Mouse (Mus musculus): ENCODE data around the gene Il1rapl1.

Il1rapl1 gene

DNA sequence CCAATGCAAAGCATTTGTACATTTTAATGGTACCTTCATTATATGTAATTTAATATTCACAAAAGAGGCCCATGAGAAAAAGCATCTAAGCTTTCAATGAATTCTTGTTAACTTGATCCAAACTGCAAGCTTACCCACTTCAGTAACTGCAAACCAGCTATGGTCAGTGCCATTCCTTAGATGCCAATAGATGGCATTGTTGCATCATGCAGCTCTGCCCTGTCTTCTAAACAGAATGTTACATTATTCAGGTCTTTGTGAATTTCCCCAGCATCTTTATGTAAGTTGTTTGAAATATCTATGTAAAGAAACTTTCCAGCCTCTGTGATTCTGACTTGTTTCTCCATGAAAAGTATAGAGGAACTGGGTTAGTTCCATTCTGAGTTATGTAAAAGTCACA lies 514.5 kb downstream of the Il1rapl1 start:
- no peak for DNase-seq (ENCODE audit: low spot score)

DNA sequence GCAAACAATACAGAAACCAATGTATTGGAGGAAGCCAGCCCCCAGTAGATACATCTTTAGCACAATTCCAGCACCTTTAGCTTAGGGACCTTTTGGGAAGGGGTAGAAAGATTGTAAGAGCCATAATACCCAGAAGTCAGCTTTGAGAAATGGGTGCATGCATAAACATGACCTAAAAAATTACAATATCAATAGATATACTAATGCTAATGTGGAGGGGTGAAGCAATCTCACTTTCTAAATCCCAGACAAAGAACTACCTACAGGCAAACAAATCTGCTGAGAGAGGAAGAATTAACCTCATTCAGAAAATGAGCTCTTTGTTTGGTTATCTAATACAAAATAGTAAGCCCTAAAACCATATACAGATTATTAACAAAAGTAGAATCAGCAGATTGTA lies 607.4 kb downstream of the Il1rapl1 start:
- DNase-seq (ENCODE audit: low spot score) = no peak

DNA sequence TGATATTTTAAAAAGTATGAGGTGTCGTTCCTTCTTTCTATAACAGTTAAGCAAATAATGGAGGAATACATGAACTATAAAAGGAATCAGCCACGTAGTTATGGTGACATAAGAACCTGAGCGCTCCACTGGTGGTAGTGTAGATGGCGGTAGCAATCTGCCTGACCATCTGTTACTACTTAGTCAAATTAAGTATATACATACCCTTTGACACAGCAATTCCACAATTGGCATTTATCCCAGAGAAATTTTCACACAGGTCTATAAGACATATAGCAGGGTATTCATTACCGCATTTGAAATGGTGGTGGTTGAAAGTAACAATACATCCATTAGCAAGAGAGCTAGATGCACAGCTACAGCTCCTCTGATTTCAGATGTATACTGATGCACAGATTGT lies 612.8 kb downstream of the Il1rapl1 start:
- DNase-seq (ENCODE audit: low spot score) = no peak

DNA sequence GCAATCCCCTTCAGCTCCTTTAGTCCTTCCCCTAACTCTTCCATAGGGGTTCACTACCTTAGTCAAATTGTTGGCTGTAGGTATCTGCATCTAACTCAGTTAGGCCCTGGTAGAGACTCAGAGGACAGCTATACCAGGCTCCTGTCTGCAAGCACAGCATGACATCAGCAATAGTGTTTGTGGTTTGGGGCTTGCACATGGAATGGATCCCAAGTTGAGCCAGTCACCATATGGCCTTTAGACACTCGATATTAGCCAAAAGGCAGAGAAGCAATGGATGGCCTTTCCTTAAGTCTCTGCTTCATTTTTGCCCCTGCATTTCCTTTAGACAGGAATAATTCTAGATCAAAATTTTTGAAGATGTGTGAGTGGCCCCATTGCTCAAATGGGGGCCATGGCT lies 632.0 kb downstream of the Il1rapl1 start:
- no peak for DNase-seq (ENCODE audit: low spot score)

DNA sequence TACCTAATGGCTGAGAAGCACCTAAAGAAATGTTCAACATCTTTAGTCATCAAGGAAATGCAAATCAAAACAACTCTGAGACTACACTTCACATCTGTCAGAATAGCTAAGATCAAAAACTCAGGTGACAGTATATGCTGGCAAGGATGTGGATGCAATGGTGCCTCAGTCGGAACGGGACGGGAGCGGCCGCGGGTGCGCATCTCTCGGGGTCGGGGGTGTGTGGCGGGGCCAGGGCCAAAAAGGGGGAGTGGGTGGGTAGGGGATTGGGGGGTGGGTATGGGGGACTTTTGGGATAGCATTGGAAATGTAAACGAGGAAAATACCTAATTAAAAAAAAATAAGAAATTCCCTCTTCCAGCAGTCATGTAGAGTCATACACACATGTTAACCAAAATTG lies 877.3 kb downstream of the Il1rapl1 start:
- peak; percentile 73 for DNase-seq (ENCODE audit: low spot score)

DNA sequence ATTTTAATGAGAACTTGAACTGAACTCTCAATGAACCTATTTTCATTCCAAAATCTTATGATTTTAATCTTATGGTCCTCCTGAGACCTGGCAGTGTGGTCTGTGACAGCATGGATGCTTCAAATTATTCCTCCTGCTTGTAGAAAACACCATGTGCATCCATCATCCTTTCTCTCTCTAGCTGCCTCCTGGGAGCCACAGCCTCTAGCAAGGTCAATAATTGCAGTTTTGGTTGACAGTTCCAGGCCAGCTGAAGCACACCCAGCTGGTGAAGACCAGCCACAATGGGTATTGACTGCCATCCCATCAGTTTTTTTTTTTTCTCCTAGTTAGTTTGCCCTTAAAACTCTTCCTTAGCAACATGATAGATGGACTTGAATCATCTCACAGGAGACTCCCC lies 890.2 kb downstream of the Il1rapl1 start:
- no peak for DNase-seq (ENCODE audit: low spot score)

DNA sequence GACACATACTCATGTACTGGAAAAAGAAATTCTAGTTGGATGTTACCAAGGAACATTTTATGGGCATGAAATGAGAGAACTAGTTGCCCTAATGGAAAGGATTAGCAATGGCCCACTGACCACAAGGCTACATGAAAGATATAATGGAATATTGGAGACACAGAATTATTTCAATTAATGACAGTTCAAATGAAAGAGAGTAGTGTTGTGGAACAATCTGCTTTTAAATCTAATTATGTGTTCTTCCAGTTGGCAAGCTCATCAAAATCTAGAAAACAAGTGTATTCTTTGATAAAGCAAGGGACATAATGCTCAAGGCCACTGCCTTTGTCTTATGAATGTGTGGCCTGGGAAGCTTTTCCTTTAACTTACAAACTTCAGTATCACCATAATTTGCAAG lies 1113.1 kb downstream of the Il1rapl1 start:
- DNase-seq (ENCODE audit: low spot score) = no peak

DNA sequence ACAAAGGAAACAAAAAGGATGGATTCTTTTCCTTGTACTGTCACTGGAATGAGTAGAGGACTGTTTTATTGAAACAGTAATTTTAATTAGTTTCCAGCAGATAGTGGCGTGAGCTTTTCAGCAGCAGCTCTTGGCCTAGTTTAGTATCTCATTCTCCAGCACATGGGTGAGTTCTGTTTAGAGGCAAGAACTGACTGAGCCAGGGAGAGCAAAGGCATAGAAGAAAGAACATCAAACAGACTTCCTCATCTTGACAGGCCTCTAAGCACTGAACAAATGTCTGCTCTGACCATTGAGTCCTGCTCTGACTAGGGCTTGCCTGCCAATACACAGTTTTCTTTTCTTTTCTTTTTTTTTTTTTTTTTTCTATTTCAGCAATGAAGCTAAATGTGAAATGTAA lies 1160.3 kb downstream of the Il1rapl1 start:
- no peak for DNase-seq (ENCODE audit: low spot score)

DNA sequence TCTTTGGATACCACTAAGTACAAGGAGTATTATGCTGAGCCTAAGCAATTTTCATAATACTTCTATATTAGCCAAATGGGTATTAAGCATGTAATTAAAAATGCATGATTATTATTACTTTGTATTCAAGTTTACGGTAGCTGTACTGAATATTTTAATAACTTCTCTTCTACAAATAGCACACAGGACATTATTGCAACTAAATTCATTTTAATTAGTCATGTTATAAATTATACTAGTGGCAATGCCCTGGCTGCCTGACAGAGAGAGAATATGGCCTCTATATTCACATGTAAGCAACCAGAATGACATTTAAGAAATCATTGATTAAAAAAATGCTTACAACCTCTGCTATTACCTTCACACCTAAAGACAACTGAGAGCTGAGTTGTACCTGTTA lies 1160.8 kb downstream of the Il1rapl1 start:
- no peak for DNase-seq (ENCODE audit: low spot score)

DNA sequence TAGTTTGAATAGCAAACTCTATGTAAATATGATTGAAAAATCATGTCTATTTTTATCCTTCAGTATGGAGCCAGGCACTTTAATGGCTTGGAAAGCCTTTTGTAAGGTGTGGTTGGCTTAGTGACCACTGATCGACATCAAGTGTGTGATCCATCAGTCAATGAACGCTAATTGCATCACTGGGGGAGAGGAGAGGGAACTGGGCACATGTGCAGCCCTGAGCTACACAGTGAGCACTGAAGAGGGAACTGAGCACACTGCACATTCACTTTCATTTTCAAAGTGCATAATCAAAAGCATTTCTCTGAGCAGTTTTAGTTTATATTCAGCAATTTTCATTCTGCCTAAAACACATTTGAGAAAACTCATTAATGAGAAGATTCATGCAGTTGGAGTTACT lies 1164.5 kb downstream of the Il1rapl1 start:
- DNase-seq (ENCODE audit: low spot score) = no peak

DNA sequence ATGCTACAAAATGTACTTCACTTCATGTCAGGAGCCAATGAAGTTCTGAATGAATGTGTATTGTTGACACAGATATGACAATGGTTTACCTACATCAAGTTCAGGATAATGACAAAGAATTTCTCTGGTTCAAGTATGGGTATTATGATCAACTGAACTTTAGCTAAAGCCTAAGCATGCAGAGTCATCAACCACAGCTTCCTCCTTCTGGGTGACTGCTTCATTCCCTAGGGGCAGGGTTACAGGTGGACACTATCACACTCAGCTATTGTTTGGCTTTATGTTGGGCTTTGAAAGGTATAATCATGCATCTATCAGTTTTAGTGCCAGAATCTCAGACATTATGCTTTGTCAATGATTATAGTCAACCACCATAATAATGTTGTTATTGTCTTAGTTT lies 1166.3 kb downstream of the Il1rapl1 start:
- no peak for DNase-seq (ENCODE audit: low spot score)

DNA sequence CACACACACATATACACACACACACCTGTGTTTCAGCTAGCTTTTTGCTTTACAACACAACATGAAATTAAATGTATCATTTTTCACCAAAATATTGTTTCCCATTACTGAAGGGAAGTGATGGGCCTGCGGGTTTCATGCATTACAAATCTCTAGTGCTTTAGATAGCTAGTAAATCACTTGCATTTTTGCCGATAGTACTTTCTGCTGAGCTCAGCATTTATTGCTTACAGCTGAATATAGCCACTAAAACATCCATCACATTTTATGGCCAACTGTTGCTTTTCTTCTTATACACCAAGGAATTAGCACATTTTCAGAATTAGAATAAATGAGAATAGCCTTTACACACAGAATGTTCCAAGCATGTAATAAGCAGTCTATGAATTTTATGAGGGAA lies 1260.6 kb downstream of the Il1rapl1 start:
- no peak for DNase-seq (ENCODE audit: low spot score)

DNA sequence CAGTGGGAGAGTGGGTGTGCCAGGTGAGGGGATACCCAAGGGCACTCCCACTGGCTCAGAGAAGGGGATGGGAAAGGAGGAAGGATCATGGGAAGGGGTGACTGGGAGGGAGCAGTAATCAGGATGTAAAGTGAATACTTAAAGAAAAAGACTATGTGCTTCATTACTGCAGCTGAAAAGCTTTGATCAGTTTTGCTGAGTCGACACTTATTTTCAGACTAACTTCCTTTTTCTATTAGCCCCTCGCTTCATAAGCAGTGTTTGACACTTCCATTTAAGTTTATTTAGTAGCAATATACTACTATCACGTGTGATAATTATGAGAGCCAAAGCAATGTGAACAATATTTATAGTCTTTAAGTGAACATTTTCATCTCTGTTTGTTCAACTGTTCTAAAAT lies 1307.2 kb downstream of the Il1rapl1 start:
- no peak for DNase-seq (ENCODE audit: low spot score)

DNA sequence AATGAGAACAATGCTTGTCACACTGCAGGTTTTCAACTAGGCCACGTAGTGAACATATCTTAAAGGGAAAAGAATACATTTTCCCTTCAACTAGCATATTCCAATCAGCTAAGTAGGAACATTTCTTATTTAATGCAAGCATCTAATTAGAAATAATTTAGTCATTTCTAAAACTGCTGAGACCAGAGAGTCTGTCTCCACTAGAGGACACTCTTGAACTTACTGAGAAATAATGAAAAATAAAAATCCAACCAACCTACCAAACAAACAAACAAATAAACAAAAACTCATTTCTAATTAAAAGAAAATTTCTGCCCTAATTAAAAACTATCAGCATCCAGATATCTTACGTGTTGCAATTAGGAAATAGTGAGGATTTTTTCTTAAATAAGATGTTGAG lies 1312.7 kb downstream of the Il1rapl1 start:
- no peak for DNase-seq (ENCODE audit: low spot score)

DNA sequence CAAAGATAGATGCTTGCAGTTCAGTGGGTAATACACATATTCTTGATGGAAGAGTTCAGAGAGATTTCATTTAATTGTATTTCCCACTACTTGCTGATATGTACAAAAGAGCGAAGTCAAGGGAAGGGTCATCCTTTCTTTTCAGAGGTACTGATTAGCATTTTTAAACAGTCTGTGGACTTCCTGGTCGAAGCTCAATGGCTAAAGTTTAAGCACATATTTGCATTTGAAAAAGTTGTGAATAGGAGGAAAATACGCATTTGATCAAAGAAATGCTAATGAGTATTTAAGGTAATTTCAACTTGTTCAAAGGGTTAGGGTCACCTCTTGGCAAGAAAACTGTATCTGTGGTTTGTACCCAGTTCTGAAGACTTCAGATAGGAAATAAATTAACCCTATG lies 1386.6 kb downstream of the Il1rapl1 start:
- no peak for DNase-seq (ENCODE audit: low spot score)

Data from yolk sac, embryonic 10.5 days (tissue).